Mouse (Mus musculus) neural tube, embryonic 12.5 days (tissue): Measurements from ENCODE around the gene Cdc37. TPM values are rescaled to one million over a fixed set of nuclear protein-coding genes. Genes with fewer than 3 reads are reported as not detected.

Experiments used
- ATAC-seq: fragments of 200-750 bp; cut with Nextera tagmentation; 2 replicates; pipeline ENCODE4 v1.8.0; 2017; ENCODE audit warnings: low read depth, mild to moderate bottlenecking, moderate TSS enrichment, moderate library complexity; ENCODE audit not compliant: low FRiP score
- H3K27ac ChIP-seq: fragments of 300-500 bp; sonication (generic); 2 replicates; pipeline ENCODE4 v1.5.1; 2016
- H3K27me3 ChIP-seq: fragments of 300-500 bp; sonication (generic); replicated peaks from 2 replicates; pipeline ENCODE4 v1.6.1; 2016; ENCODE audit warnings: mild to moderate bottlenecking
- H3K36me3 ChIP-seq: fragments of 300-500 bp; sonication (generic); 2 replicates; pipeline ENCODE4 v1.6.1; 2016; ENCODE audit warnings: mild to moderate bottlenecking
- H3K4me1 ChIP-seq: fragments of 300-500 bp; sonication (generic); 2 replicates; pipeline ENCODE4 v1.6.1; 2016
- H3K4me2 ChIP-seq: fragments of 300-500 bp; sonication (generic); replicated peaks from 2 replicates; pipeline ENCODE4 v1.6.1; 2016; ENCODE audit warnings: mild to moderate bottlenecking
- H3K4me3 ChIP-seq: fragments of 300-500 bp; sonication (generic); 2 replicates; pipeline ENCODE4 v1.5.1; 2016
- H3K9ac ChIP-seq: fragments of 300-500 bp; sonication (generic); 2 replicates; pipeline ENCODE4 v1.6.1; 2016; ENCODE audit warnings: mild to moderate bottlenecking
- H3K9me3 ChIP-seq: fragments of 300-500 bp; sonication (generic); 2 replicates; pipeline ENCODE4 v1.6.1; 2016; ENCODE audit warnings: mild to moderate bottlenecking
- WGBS: fragments of 180-500 bp; shearing (Covaris S2); methylation state at CpG from one replicate; pipeline ENCODE4 v1.1.7; 2016; 5-methylcytosine and 5-hydroxymethylcytosine counted together
- polyA plus RNA-seq: library from polyadenylated mRNA; unstranded; fragments of >200 nt; fragmentation: Nextera tagmentation; extraction: Ambion mirVana; gene quantifications from 2 replicates; pipeline ENCODE4 v1.2.1, GENCODE M21; 2016

Cdc37 gene
- polyA plus RNA-seq, 1 experiment from 2014 or later = 293 TPM

DNA sequence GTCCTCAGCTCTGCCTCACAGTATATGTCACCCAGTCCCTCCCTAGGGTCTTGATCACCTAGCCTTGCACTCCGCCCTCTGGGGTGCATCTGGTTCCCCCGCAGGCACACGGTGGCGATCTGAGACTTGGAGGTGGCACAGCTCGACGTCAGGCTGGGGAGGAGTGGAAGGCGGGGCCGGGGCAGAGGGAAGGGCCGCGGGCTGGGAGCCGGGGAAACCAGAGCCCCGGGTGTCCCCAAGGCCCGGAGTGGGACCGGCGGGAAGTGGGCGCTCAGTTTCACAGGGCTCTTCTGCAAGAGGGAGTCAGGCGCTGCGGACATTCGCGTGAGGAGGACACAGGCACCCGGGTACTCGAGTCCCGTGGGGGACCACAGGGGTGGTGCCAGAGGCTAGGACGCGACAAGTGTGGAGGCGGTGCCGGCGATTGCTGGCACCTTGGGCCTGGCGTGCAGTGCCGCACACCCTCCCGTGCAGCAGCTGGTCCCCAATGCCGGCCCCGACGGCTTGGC is 34.2 kb upstream of the Cdc37 start:
- Histone ChIP-seq H3K4me2 (peak overlapping the region; percentile 53), H3K27me3 (peaks cover 41% of the 10 kb centered on the region), H3K36me3 (no peaks in the 10 kb centered on the region), H3K27ac (no peak overlapping the region), H3K9me3 (no peaks in the 10 kb centered on the region), H3K4me1 (peaks cover 3% of the 10 kb centered on the region; the same call in 1 of the 2 replicates), H3K4me3 (peak overlapping the region; percentile 7; the same call in 1 of the 2 replicates), H3K9ac (no peak overlapping the region)
- 0 out of 2 replicates have a peak, but pooled peaks have one; percentile 27 for ATAC-seq
- 6% methylated on average over 34 of the region's 34 CpGs for WGBS

DNA sequence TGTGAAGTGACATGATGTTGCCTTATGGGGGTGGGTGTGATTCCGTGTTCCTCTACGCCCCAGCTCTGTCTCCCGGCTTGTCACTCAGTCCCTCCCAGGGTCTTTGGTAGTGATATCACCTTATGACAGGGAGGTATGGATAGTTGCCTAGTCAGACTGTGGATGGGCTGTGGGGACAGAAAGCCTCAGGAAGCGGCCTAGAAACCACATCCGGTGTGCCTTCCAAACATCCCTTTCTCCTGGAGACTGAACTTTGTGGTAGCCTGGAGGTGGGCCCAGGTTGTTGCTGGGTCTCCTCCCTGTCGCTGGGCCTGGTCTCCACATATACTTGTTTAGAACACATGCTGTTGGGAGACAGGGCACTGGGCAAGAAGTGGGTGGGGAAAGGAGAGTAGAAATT is 33.6 kb upstream of the Cdc37 start:
- Histone ChIP-seq H3K4me2 (peak overlapping the region; percentile 53; the same call in 1 of the 2 replicates), H3K9ac (no peak overlapping the region), H3K27ac (no peak overlapping the region), H3K4me1 (peaks cover 3% of the 10 kb centered on the region; the same call in 1 of the 2 replicates), H3K36me3 (no peaks in the 10 kb centered on the region), H3K27me3 (peaks cover 41% of the 10 kb centered on the region), H3K9me3 (no peaks in the 10 kb centered on the region), H3K4me3 (no peak overlapping the region)
- no peak for ATAC-seq
- WGBS = 85% methylated on average over 6 of the region's 6 CpGs

DNA sequence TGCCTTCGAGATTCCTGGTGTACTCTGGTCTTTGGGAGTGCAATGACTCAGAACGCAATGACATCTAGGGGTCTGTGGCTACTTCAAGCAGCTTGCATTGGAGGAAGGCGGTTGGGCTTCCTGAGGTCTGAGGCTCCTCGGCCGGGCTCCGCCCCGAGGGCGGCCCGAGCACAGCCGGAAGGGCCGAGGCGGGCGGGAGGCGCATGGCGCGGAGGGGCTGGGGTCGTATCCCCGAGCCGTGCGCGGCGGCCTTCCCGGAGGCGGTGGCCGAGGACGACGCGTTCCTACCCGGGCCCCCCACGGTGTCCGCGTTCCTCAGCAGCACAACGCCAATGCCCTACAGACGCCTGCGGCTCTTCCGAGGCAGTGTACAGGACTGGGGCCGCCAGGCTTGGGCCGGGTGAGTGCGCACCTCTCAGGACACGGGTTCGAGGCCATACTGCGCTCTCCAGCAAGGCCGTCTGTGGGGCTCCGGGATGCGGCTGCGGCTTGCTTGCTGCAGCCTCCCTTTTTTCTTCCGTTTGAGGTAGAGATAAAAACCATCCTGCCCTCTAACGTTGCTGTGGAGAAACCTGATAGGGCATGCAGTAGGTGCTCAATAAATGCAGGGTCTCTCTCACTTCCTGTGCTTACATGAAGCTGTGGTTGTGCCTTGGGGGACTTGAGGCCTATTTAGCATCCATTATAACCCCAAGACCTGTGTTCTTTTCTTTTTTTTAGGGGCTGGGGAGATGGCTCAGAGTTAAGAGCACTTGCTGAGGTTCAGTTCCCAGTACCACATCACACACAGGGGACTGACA is 31.8 kb upstream of the Cdc37 start:
- Histone ChIP-seq H3K4me3 (peak overlapping the region; percentile 17), H3K9me3 (no peaks in the 10 kb centered on the region), H3K4me1 (peaks cover 3% of the 10 kb centered on the region; the same call in 1 of the 2 replicates), H3K27me3 (peaks cover 41% of the 10 kb centered on the region), H3K9ac (no peak overlapping the region), H3K36me3 (no peaks in the 10 kb centered on the region), H3K27ac (no peak overlapping the region), H3K4me2 (peak overlapping the region; percentile 49)
- ATAC-seq = no peak
- 8% methylated on average over 48 of the region's 48 CpGs for WGBS

DNA sequence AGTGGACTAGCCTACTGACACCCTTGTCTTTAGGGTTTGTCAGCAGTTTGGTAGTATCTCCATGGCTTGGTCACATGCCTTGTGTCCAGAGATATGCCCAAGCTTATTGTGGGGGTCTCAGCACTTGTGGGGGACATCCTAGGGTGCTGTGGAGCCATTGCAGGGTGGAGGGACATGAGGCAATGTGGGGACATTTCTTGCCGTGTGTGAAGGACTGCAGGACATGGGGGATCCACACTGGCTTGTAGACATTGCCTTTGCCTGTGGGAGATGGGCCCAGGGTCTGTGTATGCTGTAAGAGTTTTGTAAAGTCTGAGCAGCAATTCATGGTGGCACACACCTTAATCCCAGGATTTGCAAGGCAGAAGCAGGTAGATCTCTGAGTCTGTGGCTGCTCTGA is 31.1 kb upstream of the Cdc37 start:
- Histone ChIP-seq H3K36me3 (no peaks in the 10 kb centered on the region), H3K9me3 (no peaks in the 10 kb centered on the region), H3K4me3 (no peak overlapping the region), H3K4me2 (no peak overlapping the region), H3K27me3 (peaks cover 41% of the 10 kb centered on the region), H3K4me1 (peaks cover 3% of the 10 kb centered on the region; the same call in 1 of the 2 replicates), H3K9ac (no peak overlapping the region), H3K27ac (no peak overlapping the region)
- no peak for ATAC-seq
- WGBS = 70% methylated on average over 1 of the region's 1 CpGs

DNA sequence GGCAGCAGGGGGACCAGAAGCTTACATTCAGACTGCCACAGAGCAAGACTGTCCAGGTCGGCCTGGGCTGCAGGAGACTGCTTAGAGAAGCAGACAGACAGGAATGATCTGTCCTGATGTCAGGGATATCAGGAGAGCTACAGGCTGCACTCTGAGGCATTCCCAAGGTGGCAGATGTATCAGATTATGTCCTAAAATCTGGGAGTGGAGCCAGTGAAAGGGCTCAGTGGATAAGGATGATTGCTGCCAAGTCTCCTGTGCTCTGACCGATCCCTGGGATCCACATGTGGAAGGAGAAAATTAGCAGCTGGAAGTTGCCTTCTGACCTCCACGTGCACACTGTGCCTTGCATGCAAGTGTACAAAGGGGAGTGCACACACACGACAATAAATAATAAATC is 30.6 kb upstream of the Cdc37 start:
- Histone ChIP-seq H3K9ac (no peak overlapping the region), H3K4me2 (no peak overlapping the region), H3K4me1 (peaks cover 3% of the 10 kb centered on the region; the same call in 1 of the 2 replicates), H3K36me3 (no peaks in the 10 kb centered on the region), H3K4me3 (no peak overlapping the region), H3K27me3 (peaks cover 41% of the 10 kb centered on the region), H3K27ac (no peak overlapping the region), H3K9me3 (no peaks in the 10 kb centered on the region)
- ATAC-seq = no peak
- WGBS = 69% methylated on average over 4 of the region's 4 CpGs

DNA sequence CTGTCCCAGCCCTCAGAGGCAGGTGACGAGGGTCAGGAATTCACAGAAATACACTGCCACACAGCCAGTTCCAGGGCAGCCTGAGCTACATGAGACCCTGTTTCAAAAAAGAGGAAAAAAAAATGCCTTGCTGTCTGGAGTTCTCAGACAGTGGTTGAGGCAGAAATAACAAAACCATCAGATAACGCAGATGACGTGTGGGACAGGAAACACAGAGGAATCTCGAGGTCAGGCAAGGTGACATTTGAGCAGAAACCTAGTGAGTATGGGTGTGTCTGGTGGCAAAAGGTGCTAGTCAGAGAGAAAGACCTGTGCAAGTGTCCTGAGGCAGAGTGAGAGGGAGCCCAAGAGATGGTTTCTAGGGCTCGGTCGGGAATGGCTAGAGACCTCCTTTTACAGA is 22.6 kb upstream of the Cdc37 start:
- H3K4me1 ChIP-seq = peaks cover 12% of the 10 kb centered on the region
- 79% methylated on average over 6 of the region's 6 CpGs for WGBS
- H3K27me3 ChIP-seq = peaks cover 2% of the 10 kb centered on the region
- H3K27ac ChIP-seq = no peak overlapping the region
- H3K9me3 ChIP-seq = no peaks in the 10 kb centered on the region
- no peaks in the 10 kb centered on the region for H3K36me3 ChIP-seq
- no peak overlapping the region for H3K4me3 ChIP-seq
- no peak overlapping the region for H3K9ac ChIP-seq
- H3K4me2 ChIP-seq = no peak overlapping the region
- ATAC-seq = no peak

DNA sequence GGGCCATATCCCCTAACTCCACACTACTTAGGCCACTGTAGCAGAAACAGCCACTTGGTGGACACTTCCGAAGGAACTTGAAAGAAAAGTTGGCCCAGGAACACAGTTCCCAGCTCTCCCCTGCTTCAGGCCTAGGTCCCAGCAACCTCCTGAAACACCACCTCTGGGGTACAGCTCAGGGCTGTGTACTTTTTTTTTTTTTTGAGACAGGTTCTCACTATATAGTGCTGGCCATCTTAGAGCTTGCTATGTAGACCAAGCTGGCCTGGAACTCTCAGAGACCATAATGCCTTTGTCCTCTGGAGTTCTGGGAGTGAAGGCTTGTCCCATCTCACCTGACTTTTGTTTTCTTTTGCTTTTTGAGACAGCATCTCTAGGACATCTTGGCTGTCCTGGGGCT is 19.4 kb upstream of the Cdc37 start:
- H3K4me1 ChIP-seq = peaks cover 31% of the 10 kb centered on the region
- 50% methylated on average over 1 of the region's 1 CpGs for WGBS
- no peak overlapping the region for H3K4me2 ChIP-seq
- no peaks in the 10 kb centered on the region for H3K9me3 ChIP-seq
- no peak for ATAC-seq
- H3K27me3 ChIP-seq = peaks cover 34% of the 10 kb centered on the region
- H3K36me3 ChIP-seq = no peaks in the 10 kb centered on the region
- no peak overlapping the region for H3K4me3 ChIP-seq
- H3K9ac ChIP-seq = no peak overlapping the region
- no peak overlapping the region for H3K27ac ChIP-seq

DNA sequence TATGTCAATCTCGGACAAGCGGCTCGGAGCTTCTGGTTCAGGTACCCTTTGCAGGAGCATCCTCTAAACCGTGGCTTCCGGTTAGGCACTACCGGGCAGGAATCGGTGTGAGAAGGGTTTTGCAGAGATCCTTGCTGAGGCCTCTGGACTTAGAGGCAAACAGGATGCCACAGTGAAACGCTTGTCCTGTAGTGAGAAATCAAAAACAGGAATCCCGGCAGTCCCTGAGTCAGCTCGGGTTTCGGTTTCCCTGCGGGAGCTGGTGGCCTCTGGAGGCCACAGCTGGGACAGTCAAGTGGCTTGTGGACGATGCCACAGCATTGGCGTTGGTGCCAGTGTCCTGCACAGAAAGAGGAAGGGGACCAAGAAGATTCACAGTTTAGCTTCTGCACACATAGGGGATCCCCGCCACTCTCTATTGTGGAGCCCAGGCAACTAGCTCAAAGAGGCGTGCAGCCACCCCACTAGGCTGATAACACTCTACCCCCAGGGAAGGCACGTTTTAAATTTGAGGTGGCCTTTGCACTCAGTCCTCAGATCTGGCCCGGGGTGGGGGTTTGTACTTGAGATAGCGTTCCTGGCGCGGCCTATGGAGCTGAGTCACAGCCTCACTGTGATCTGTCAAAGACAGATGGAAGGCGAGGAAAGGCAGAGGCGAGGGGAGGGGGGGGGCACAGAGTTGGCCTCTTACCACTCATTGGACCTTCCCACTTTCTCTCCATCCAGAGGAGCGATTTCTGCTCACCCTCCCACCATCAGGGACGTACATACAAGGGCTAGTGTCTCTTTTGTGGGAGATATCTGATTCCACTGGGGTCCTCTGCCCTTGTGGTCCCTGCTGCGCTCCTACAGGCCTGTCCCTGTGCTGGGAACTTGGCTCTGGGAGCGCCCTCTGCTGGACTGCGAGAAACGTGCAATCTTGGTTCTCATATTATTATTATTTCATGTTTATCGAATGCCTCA is 18.7 kb upstream of the Cdc37 start:
- Histone ChIP-seq H3K9ac (no peak overlapping the region), H3K36me3 (no peaks in the 10 kb centered on the region), H3K27ac (no peak overlapping the region), H3K9me3 (no peaks in the 10 kb centered on the region), H3K4me2 (peak overlapping the region; percentile 50), H3K4me3 (no peak overlapping the region; the same call in 1 of the 2 replicates), H3K27me3 (peaks cover 41% of the 10 kb centered on the region), H3K4me1 (peaks cover 34% of the 10 kb centered on the region)
- ATAC-seq = no peak
- 10% methylated on average over 30 of the region's 30 CpGs for WGBS

DNA sequence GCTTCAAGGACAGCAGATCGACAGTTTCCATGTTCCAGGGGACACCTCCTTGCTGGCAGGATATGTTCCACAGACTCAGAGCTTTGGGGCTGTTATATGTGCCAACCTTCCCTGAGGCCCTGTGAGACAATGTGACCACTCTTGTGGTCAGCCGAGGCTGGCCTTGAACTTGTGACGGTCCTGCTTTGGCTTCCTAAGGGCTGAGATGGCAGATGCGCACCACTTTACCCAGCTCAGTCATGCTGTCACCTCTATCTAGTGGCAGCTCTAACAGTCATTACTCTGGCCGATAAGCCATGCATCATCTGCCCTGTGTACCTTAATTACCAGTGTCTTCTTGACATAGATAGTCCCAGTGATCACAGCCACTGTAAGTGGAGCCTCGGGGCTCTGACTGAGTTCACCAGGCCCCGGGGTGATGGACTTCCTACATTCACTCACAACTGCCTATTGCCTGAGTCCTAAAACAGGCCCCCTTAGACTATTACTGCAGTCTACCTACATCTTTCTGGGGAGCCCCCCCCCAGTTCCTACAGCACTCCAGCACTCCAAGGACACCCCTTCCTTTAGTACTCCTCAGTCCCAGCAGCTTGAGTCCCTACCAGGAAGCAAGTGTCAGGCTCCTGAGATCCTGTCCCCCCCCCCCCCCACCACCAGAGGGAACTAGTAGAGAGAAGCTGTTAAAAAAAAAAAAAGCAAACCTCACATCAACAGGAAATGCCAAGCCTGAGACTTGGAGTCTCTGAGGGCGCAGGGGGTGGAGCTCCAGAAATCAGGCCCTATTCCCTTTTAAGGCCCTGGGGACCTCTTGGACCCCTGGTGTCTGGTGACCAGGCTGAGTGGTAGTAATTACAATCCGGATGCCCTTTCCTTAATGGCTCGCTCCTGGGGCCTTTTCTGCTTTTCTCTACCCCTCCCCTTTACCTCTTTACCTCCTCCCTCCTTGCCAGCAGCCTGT is 17.6 kb upstream of the Cdc37 start:
- Histone ChIP-seq H3K27me3 (peaks cover 49% of the 10 kb centered on the region), H3K4me3 (no peak overlapping the region; the same call in 1 of the 2 replicates)
- WGBS = 56% methylated on average over 10 of the region's 10 CpGs

DNA sequence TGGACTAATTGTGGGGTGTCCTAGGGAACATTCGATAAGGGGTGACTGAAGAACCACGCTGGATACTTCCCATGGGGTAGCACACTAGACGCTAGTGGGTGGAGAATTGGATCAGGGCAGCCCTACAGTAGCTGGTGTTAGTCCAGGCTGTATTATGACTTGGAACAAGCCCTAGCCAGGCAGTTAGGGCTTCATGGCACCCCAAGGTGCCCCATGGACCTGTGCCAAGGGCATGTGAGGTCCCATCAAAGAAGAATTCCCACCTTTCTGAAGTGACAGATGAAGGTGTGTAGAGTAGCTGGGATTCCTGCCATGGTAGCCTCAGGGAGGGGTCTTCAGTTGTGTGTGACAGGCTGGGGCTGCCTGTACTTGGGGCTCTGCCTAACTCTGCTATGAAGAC is 16.7 kb upstream of the Cdc37 start:
- peak overlapping the region; percentile 75 for H3K4me2 ChIP-seq
- 37% methylated on average over 3 of the region's 3 CpGs for WGBS
- peaks cover 34% of the 10 kb centered on the region for H3K4me1 ChIP-seq
- H3K9ac ChIP-seq = no peak overlapping the region
- peak overlapping the region; percentile 38; the same call in 1 of the 2 replicates for H3K4me3 ChIP-seq
- no peak for ATAC-seq
- no peak overlapping the region for H3K27ac ChIP-seq
- H3K9me3 ChIP-seq = no peaks in the 10 kb centered on the region
- peaks cover 58% of the 10 kb centered on the region for H3K27me3 ChIP-seq
- H3K36me3 ChIP-seq = no peaks in the 10 kb centered on the region

More for the DNA sequence above, 17.6 kb upstream of the Cdc37 start:
- H3K9me3 ChIP-seq = no peaks in the 10 kb centered on the region
- H3K9ac ChIP-seq = no peak overlapping the region
- no peak for ATAC-seq
- H3K36me3 ChIP-seq = no peaks in the 10 kb centered on the region
- peak overlapping the region; percentile 50 for H3K4me2 ChIP-seq
- peaks cover 34% of the 10 kb centered on the region for H3K4me1 ChIP-seq
- H3K27ac ChIP-seq = no peak overlapping the region

DNA sequence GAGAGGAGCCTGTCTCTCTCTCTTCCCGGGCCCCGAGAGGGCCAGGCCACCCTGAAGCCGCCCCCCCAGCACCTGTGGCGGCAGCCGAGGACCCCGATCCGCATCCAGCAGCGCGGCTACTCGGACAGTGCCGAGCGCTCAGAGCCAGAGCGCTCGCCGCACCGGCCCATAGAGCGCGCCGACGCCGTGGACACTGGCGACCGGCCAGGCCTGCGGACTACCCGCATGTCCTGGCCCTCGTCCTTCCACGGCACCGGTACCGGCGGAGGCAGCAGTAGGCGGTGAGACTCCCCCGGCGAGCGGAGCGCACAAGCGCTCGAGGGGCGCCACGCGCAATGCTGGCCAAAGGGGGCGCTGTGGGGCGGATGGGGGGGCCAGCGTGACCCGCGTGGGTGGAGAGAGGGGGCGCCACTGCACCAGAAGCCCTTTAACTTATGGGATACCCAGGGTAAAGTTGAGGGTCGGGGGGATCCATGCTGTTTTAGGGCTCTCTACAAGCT is 16.2 kb upstream of the Cdc37 start:
- Histone ChIP-seq H3K27ac (no peak overlapping the region), H3K27me3 (peaks cover 58% of the 10 kb centered on the region), H3K4me3 (peak overlapping the region; percentile 38), H3K4me2 (peak overlapping the region; percentile 75), H3K9me3 (no peaks in the 10 kb centered on the region), H3K36me3 (no peaks in the 10 kb centered on the region), H3K9ac (peak overlapping the region; percentile 51), H3K4me1 (peaks cover 34% of the 10 kb centered on the region)
- no peak for ATAC-seq
- 2% methylated on average over 47 of the region's 47 CpGs for WGBS
